Mouse (Mus musculus): ENCODE measurements around the gene Zswim4.
"Not testable (repeated sequence)": the region's sequence is repeated elsewhere in the genome, so short reads cannot be mapped to it uniquely, and the experiment has no call there.

Gene Zswim4

GRCm38 (mm10) chr8:84236998-84237473, at the start of gene Zswim4:
Gene Zswim4, minus strand, starts transcription at chr8:84237055.
- peak; percentile 100 for DNase-seq (ENCODE audit: low read depth, low spot score)

GRCm38 (mm10) chr8:84285665-84286064, 48.8 kb upstream of the Zswim4 start:
- DNase-seq (ENCODE audit: low read depth, low spot score) = not testable (repeated sequence)

- DNase-seq (ENCODE audit: low read depth, low spot score) = peak; percentile 60
Observed at GRCm38 (mm10) chr8:84284608-84285063, 47.8 kb upstream of the Zswim4 start.

- DNase-seq (ENCODE audit: low read depth, low spot score) = no peak
Observed at GRCm38 (mm10) chr8:84280777-84281176, 43.9 kb upstream of the Zswim4 start.

- DNase-seq (ENCODE audit: low read depth, low spot score) = no peak
Observed at GRCm38 (mm10) chr8:84276447-84276846, 39.6 kb upstream of the Zswim4 start.

GRCm38 (mm10) chr8:84273968-84274367, 37.1 kb upstream of the Zswim4 start:
- DNase-seq (ENCODE audit: low read depth, low spot score) = no peak

- DNase-seq (ENCODE audit: low read depth, low spot score) = no peak
Observed at GRCm38 (mm10) chr8:84272302-84272701, 35.4 kb upstream of the Zswim4 start.

GRCm38 (mm10) chr8:84269950-84270773, 33.3 kb upstream of the Zswim4 start, which contains the start of gene Ccdc130:
Gene Ccdc130, minus strand, starts transcription at chr8:84270380.
- DNase-seq (ENCODE audit: low read depth, low spot score) = peak; percentile 100

GRCm38 (mm10) chr8:84261098-84261497, 24.2 kb upstream of the Zswim4 start:
- peak; percentile 66 for DNase-seq (ENCODE audit: low read depth, low spot score)

GRCm38 (mm10) chr8:84256822-84257610, 20.2 kb upstream of the Zswim4 start, which contains the start of gene Mri1:
Gene Mri1, minus strand, starts transcription at chr8:84257326.
- peak; percentile 84 for DNase-seq (ENCODE audit: low read depth, low spot score)

GRCm38 (mm10) chr8:84256458-84256821, 19.6 kb upstream of the Zswim4 start:
- peak; percentile 29 for DNase-seq (ENCODE audit: low read depth, low spot score)

- DNase-seq (ENCODE audit: low read depth, low spot score) = no peak
Observed at GRCm38 (mm10) chr8:84255858-84256257, 19.0 kb upstream of the Zswim4 start.

- DNase-seq (ENCODE audit: low read depth, low spot score) = peak; percentile 94
Observed at GRCm38 (mm10) chr8:84249257-84250170, 12.7 kb upstream of the Zswim4 start, which contains the start of gene D8Ertd738e. Gene D8Ertd738e, minus strand, starts transcription at chr8:84249719.

GRCm38 (mm10) chr8:84241821-84242220, 5.0 kb upstream of the Zswim4 start:
- no peak for DNase-seq (ENCODE audit: low read depth, low spot score)

GRCm38 (mm10) chr8:84241167-84241566, 4.3 kb upstream of the Zswim4 start:
- DNase-seq (ENCODE audit: low read depth, low spot score) = no peak

- DNase-seq (ENCODE audit: low read depth, low spot score) = no peak
Observed at GRCm38 (mm10) chr8:84237542-84238229, 831 bp upstream of the Zswim4 start.

GRCm38 (mm10) chr8:84236410-84236997, 351 bp downstream of the Zswim4 start:
- DNase-seq (ENCODE audit: low read depth, low spot score) = no peak

GRCm38 (mm10) chr8:84235746-84236409, 977 bp downstream of the Zswim4 start:
- DNase-seq (ENCODE audit: low read depth, low spot score) = no peak

- no peak for DNase-seq (ENCODE audit: low read depth, low spot score)
Observed at GRCm38 (mm10) chr8:84233055-84233454, 3.8 kb downstream of the Zswim4 start.

- DNase-seq (ENCODE audit: low read depth, low spot score) = no peak
Observed at GRCm38 (mm10) chr8:84230735-84231134, 6.1 kb downstream of the Zswim4 start.
